11 mouse cellular contexts compared by ENCODE assay signal in genomic region chr10:86933180-86933695, GRCm38 (mm10).
A peak's percentile ranks its signal among the peaks of the same experiment; 100 is the strongest.
DNase-seq lines count a peak whose midpoint lies in the region; ATAC-seq and TF ChIP-seq lines count a peak whose summit lies in the region.
"Had no signal": no experiment of that assay in that cellular context is flagged by ENCODE, and none has a peak within 500 bp of the region (broad histone marks: within the 10 kb centered on the region; RNA-seq: fewer than 3 reads in every experiment).

No protein-coding gene starts in this region.

- DNase-seq in forebrain, postnatal 0 days: no peak
- DNase-seq in A20 (ENCODE audit: low read depth, low spot score): peak; percentile 85
- DNase-seq in heart, postnatal 4 days: peak; percentile 57
- peak; percentile 78 for DNase-seq in lung, postnatal 10 days
- DNase-seq in left cerebral cortex, adult 8-10 months (ENCODE audit: low spot score in 2 of 2): no peak
- DNase-seq in hindbrain, embryonic 10.5 days (ENCODE audit: low spot score): no peak
- no peak for DNase-seq in layer of hippocampus, adult 8-10 months (ENCODE audit: low spot score in 2 of 2)

- H3K27me3 ChIP-seq in forebrain, postnatal 0 days (ENCODE audit: insufficient read depth, low read length): no peaks in the 10 kb centered on the region
- H3K27me3 ChIP-seq in forebrain, embryonic 12.5 days: no peaks in the 10 kb centered on the region
- H3K27me3 ChIP-seq in hindbrain, embryonic 10.5 days (ENCODE audit: insufficient read depth, poor library complexity, severe bottlenecking): peaks cover 6% of the 10 kb centered on the region; the same call in 1 of the 2 replicates
- H3K27me3 ChIP-seq: embryonic facial prominence, embryonic 13.5 days; hindbrain, embryonic 15.5 days; liver, embryonic 15.5 days had no signal

- H3K36me3 ChIP-seq in forebrain, postnatal 0 days (ENCODE audit: insufficient read depth): no peaks in the 10 kb centered on the region
- no peaks in the 10 kb centered on the region for H3K36me3 ChIP-seq in forebrain, embryonic 12.5 days (replicated peaks)
- no peaks in the 10 kb centered on the region for H3K36me3 ChIP-seq in hindbrain, embryonic 10.5 days
- H3K36me3 ChIP-seq: embryonic facial prominence, embryonic 13.5 days; hindbrain, embryonic 15.5 days; liver, embryonic 15.5 days had no signal

- H3K4me3 ChIP-seq in forebrain, postnatal 0 days (ENCODE audit: low read depth, low read length): no peak overlapping the region
- no peak overlapping the region for H3K4me3 ChIP-seq in forebrain, embryonic 12.5 days (replicated peaks)
- no peak overlapping the region for H3K4me3 ChIP-seq in hindbrain, embryonic 10.5 days
- H3K4me3 ChIP-seq: embryonic facial prominence, embryonic 13.5 days; hindbrain, embryonic 15.5 days; liver, embryonic 15.5 days had no signal

- TF ChIP-seq CTCF in forebrain, postnatal 0 days (IDR thresholded peaks at IDR 0.05; ENCODE audit: low read depth): no peak

- H3K4me2 ChIP-seq in forebrain, postnatal 0 days (ENCODE audit: low read depth): no peak overlapping the region
- no peak overlapping the region for H3K4me2 ChIP-seq in forebrain, embryonic 12.5 days
- H3K4me2 ChIP-seq: embryonic facial prominence, embryonic 13.5 days; hindbrain, embryonic 15.5 days; liver, embryonic 15.5 days had no signal

- no peak overlapping the region for H3K27ac ChIP-seq in forebrain, postnatal 0 days (ENCODE audit: low read depth, low read length)
- no peak overlapping the region for H3K27ac ChIP-seq in forebrain, embryonic 12.5 days
- H3K27ac ChIP-seq in hindbrain, embryonic 10.5 days: no peak overlapping the region
- H3K27ac ChIP-seq: embryonic facial prominence, embryonic 13.5 days; hindbrain, embryonic 15.5 days; liver, embryonic 15.5 days had no signal

- no peak overlapping the region for H3K9ac ChIP-seq in forebrain, postnatal 0 days
- no peak overlapping the region for H3K9ac ChIP-seq in forebrain, embryonic 12.5 days
- H3K9ac ChIP-seq: embryonic facial prominence, embryonic 13.5 days; hindbrain, embryonic 15.5 days; liver, embryonic 15.5 days had no signal

- 70% methylated on average over 9 of the region's 9 CpGs for WGBS in forebrain, postnatal 0 days
- 81% methylated on average over 9 of the region's 9 CpGs for WGBS in forebrain, embryonic 12.5 days
- WGBS in hindbrain, embryonic 10.5 days: 85% methylated on average over 9 of the region's 9 CpGs

- 0 out of 2 replicates have a peak, but pooled peaks have one; percentile 40 for ATAC-seq in forebrain, postnatal 0 days
- ATAC-seq in forebrain, embryonic 12.5 days (ENCODE audit: low FRiP score): no peak

- H3K9me3 ChIP-seq in forebrain, postnatal 0 days (ENCODE audit: low read length): no peaks in the 10 kb centered on the region
- no peaks in the 10 kb centered on the region for H3K9me3 ChIP-seq in forebrain, embryonic 12.5 days
- H3K9me3 ChIP-seq in hindbrain, embryonic 10.5 days: no peaks in the 10 kb centered on the region
- H3K9me3 ChIP-seq: embryonic facial prominence, embryonic 13.5 days; hindbrain, embryonic 15.5 days; liver, embryonic 15.5 days had no signal

- H3K4me1 ChIP-seq in forebrain, postnatal 0 days (ENCODE audit: insufficient read depth): no peaks in the 10 kb centered on the region
- peaks cover 5% of the 10 kb centered on the region; the same call in 1 of the 2 replicates for H3K4me1 ChIP-seq in forebrain, embryonic 12.5 days
- H3K4me1 ChIP-seq in hindbrain, embryonic 10.5 days (replicated peaks): peaks cover 20% of the 10 kb centered on the region
- H3K4me1 ChIP-seq: embryonic facial prominence, embryonic 13.5 days; liver, embryonic 15.5 days had no signal

Comparison
In these comparisons a context has a peak if more than half of its experiments do, and no peak if none do; other contexts are left out.
1. DNase-seq: peak in A20 (single experiment), heart, postnatal 4 days (single experiment) and lung, postnatal 10 days (single experiment); none in forebrain, postnatal 0 days (single experiment), left cerebral cortex, adult 8-10 months (0 of 2), hindbrain, embryonic 10.5 days (single experiment) and layer of hippocampus, adult 8-10 months (0 of 2).